Mouse (Mus musculus): Measurements from ENCODE around the gene Mup15.
"Not testable (repeated sequence)": the region's sequence is repeated elsewhere in the genome, so short reads cannot be mapped to it uniquely, and the experiment has no call there.

The Mup15 gene

DNA sequence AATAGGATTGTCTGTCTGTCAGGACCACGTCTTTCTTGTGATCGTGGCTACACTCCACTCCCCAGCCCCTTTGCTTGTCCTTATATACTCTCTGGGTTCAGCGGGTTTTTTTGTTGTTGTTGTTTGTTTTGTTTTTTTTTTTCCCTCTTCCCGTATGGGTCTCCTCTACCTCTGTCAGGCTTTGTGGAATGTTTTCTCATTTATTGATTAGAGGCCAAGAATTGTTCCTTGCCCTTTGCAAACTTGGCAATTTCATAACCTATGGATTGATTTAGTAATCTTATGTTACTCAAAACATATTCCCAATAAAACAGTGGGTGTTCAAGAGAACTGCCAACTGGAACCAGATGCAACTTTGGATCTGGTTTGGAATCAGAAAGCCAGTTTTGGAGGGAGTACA lies at the start of gene Mup15:
Gene Mup15 (minus strand): TSS at position 101 of the 400 bp plus-strand sequence.
- DNase-seq: not testable (repeated sequence)

Measured in spleen, adult 18-20 months (tissue).